Comparison of ENCODE assay signal across 31 mouse cellular contexts in the genomic region with DNA sequence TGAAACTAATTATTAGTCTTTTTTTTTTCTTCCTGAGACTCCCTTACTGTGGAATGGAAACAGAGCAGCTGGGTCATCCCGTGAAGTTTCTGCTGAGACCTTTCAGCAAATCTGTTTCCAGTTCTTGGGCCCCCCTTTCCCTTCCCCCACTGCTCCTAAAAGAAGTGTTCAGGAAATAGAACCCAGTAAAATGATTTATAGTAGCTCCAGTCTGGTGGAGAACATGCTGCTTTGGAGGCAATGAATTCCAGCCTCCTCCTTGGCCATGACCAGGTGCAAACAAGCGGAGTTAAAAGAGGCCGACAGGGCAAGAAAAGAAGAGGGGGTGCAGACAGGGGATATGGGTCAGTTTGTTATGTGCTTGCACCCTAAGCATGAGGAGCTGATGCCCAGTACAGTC. TPM values are rescaled to one million over a fixed set of nuclear protein-coding genes. Genes with fewer than 3 reads are reported as not detected.
DNase-seq lines count a peak whose midpoint lies in the region; ATAC-seq and TF ChIP-seq lines count a peak whose summit lies in the region.
"Had no signal": no experiment of that assay in that cellular context is flagged by ENCODE, and none has a peak within 500 bp of the region (broad histone marks: within the 10 kb centered on the region; RNA-seq: fewer than 3 reads in every experiment).

No protein-coding gene starts in this region.

- no peak overlapping the region for H3K4me2 ChIP-seq in limb, embryonic 14.5 days (replicated peaks; ENCODE audit: low read depth, low read length, severe bottlenecking)
- H3K4me2 ChIP-seq: embryonic facial prominence, embryonic 15.5 days; forebrain, embryonic 12.5 days; hindbrain, embryonic 12.5 days; kidney, embryonic 15.5 days; lung, embryonic 15.5 days; midbrain, embryonic 11.5 days; neural tube, embryonic 13.5 days had no signal

- no peak for ATAC-seq in limb, embryonic 14.5 days (ENCODE audit: low FRiP score, low read depth)
- ATAC-seq: hindbrain, postnatal 0 days; midbrain, embryonic 16.5 days had no signal

- H3K4me1 ChIP-seq in limb, embryonic 14.5 days (ENCODE audit: control insufficient read depth, insufficient read depth, low read length): peaks cover 12% of the 10 kb centered on the region
- H3K4me1 ChIP-seq: embryonic facial prominence, embryonic 15.5 days; forebrain, embryonic 12.5 days; heart, embryonic 10.5 days; hindbrain, embryonic 12.5 days; lung, embryonic 15.5 days; neural tube, embryonic 13.5 days had no signal

- WGBS in limb, embryonic 14.5 days: 10% methylated on average over 3 of the region's 3 CpGs

- no peak overlapping the region for H3K4me3 ChIP-seq in limb, embryonic 14.5 days (replicated peaks; ENCODE audit: low read length)
- H3K4me3 ChIP-seq: embryonic facial prominence, embryonic 15.5 days; forebrain, embryonic 12.5 days; heart, embryonic 10.5 days; hindbrain, embryonic 12.5 days; kidney, embryonic 15.5 days; lung, embryonic 15.5 days; neural tube, embryonic 13.5 days had no signal

- 0 out of 2 replicates have a peak, but pooled peaks cover 8% of the 10 kb centered on the region for H3K27me3 ChIP-seq in limb, embryonic 14.5 days (ENCODE audit: control insufficient read depth, insufficient read depth, low read length)
- H3K27me3 ChIP-seq: embryonic facial prominence, embryonic 15.5 days; forebrain, embryonic 12.5 days; hindbrain, embryonic 12.5 days; kidney, embryonic 15.5 days; lung, embryonic 15.5 days; neural tube, embryonic 13.5 days had no signal

- peak; percentile 50 for DNase-seq in embryo, embryonic 10.5 days (ENCODE audit: low spot score)
- DNase-seq in embryo, embryonic 11.5 days (ENCODE audit: low read depth, low spot score): peak; percentile 31
- DNase-seq in hindlimb bud, embryonic 11.5 days (ENCODE audit: extremely low spot score, low read depth, low spot score): peak; percentile 73
- peak; percentile 49 for DNase-seq in limb, embryonic 14.5 days (ENCODE audit: low spot score)
- DNase-seq in kidney, postnatal 10 days: no peak
- no peak for DNase-seq in kidney, postnatal 36 days
- no peak for DNase-seq in natural killer cell, adult 2 months (ENCODE audit: low spot score in 2 of 2)
- DNase-seq: adrenal gland, postnatal 25 days; B cell, adult 2 months; cerebellum, adult 11-12 months; cerebellum, adult 9-11 months; gastrocnemius, postnatal 14 days; heart, postnatal 36 days; kidney, adult 18-20 months; kidney, postnatal 4 days; liver; right cerebral cortex, postnatal 25 days; thymus, adult 18-20 months; thymus, postnatal 25 days had no signal

- no peaks in the 10 kb centered on the region for H3K9me3 ChIP-seq in limb, embryonic 14.5 days (ENCODE audit: control insufficient read depth, low read length)
- H3K9me3 ChIP-seq: embryonic facial prominence, embryonic 15.5 days; forebrain, embryonic 12.5 days; heart, embryonic 10.5 days; hindbrain, embryonic 12.5 days; kidney, embryonic 15.5 days; lung, embryonic 15.5 days; neural tube, embryonic 13.5 days had no signal

- H3K36me3 ChIP-seq in limb, embryonic 14.5 days (ENCODE audit: control insufficient read depth, insufficient read depth, low read length): no peaks in the 10 kb centered on the region
- H3K36me3 ChIP-seq: embryonic facial prominence, embryonic 15.5 days; forebrain, embryonic 12.5 days; heart, embryonic 10.5 days; hindbrain, embryonic 12.5 days; kidney, embryonic 15.5 days; lung, embryonic 15.5 days; neural tube, embryonic 13.5 days had no signal

- H3K9ac ChIP-seq in limb, embryonic 14.5 days (ENCODE audit: low read depth, low read length, severe bottlenecking): no peak overlapping the region
- H3K9ac ChIP-seq: embryonic facial prominence, embryonic 15.5 days; forebrain, embryonic 12.5 days; hindbrain, embryonic 12.5 days; kidney, embryonic 15.5 days; liver, embryonic 14.5 days; lung, embryonic 15.5 days; neural tube, embryonic 13.5 days had no signal

- H3K27ac ChIP-seq in limb, embryonic 14.5 days (replicated peaks; ENCODE audit: low read depth, low read length): no peak overlapping the region
- H3K27ac ChIP-seq: embryonic facial prominence, embryonic 15.5 days; forebrain, embryonic 12.5 days; heart, embryonic 10.5 days; hindbrain, embryonic 12.5 days; hindbrain, postnatal 0 days; kidney, embryonic 15.5 days; liver, embryonic 14.5 days; lung, embryonic 15.5 days; neural tube, embryonic 13.5 days had no signal

- TF ChIP-seq POLR2A in limb, embryonic 14.5 days (IDR thresholded peaks at IDR 0.05; ENCODE audit: borderline replicate concordance, extremely low read depth, insufficient read depth, insufficient read length): no peak

RNA-seq across cellular contexts. Expression of a gene that starts 56.6 kb away (rescaled TPM):
- 0.08 TPM in 1 of 2 replicates, not detected in the other for polyA plus RNA-seq in limb, embryonic 14.5 days (2012; rRNA removed)
- not detected in 2 replicates for polyA plus RNA-seq in limb, embryonic 14.5 days (2014; fragmentation: Nextera tagmentation; extraction: Ambion mirVana)
- polyA plus RNA-seq: forebrain, embryonic 12.5 days; heart, embryonic 16.5 days; hindbrain, embryonic 12.5 days; kidney, embryonic 15.5 days; liver, embryonic 14.5 days; lung, embryonic 15.5 days; midbrain, embryonic 11.5 days; neural tube, embryonic 13.5 days had no signal

Comparison
In these comparisons a context has a peak if more than half of its experiments do, and no peak if none do; other contexts are left out.
1. DNase-seq: peak in embryo, embryonic 10.5 days (single experiment), embryo, embryonic 11.5 days (single experiment), hindlimb bud, embryonic 11.5 days (single experiment) and limb, embryonic 14.5 days (single experiment); none in kidney, postnatal 10 days (single experiment), kidney, postnatal 36 days (0 of 2) and natural killer cell, adult 2 months (0 of 2).